Mouse (Mus musculus): ENCODE results near the gene Etl4. TPM values are rescaled to one million over a fixed set of nuclear protein-coding genes. Genes with fewer than 3 reads are reported as not detected.

The Etl4 gene
- polyA plus RNA-seq, 1 experiment from 2014 or later, result 10.8 TPM

GRCm38 (mm10) chr2:20587913-20588312 is 678.3 kb downstream of the Etl4 start:
- H3K36me3 ChIP-seq (ENCODE audit: control insufficient read depth, insufficient read depth), result no peaks in the 10 kb centered on the region
- ATAC-seq (replicated peaks; ENCODE audit: extremely low read depth, insufficient read depth, low FRiP score), result no peak
- no peaks in the 10 kb centered on the region for H3K4me1 ChIP-seq (ENCODE audit: control insufficient read depth, insufficient read depth, low read length)
- WGBS, result 85% methylated on average over 2 of the region's 2 CpGs
- no peaks in the 10 kb centered on the region for H3K27me3 ChIP-seq (ENCODE audit: control insufficient read depth, insufficient read depth, low read length)
- no peaks in the 10 kb centered on the region for H3K9me3 ChIP-seq (replicated peaks; ENCODE audit: control insufficient read depth, low read length)
- no peak overlapping the region for H3K9ac ChIP-seq (ENCODE audit: low read length)
- no peak overlapping the region for H3K27ac ChIP-seq (ENCODE audit: low read length)
- H3K4me3 ChIP-seq (ENCODE audit: low read length), result no peak overlapping the region
- no peak overlapping the region for H3K4me2 ChIP-seq (ENCODE audit: low read depth, low read length)

- no peak overlapping the region for H3K9ac ChIP-seq (ENCODE audit: low read length)
- no peak overlapping the region for H3K4me2 ChIP-seq (ENCODE audit: low read depth, low read length)
- H3K4me3 ChIP-seq (ENCODE audit: low read length), result no peak overlapping the region
- H3K27ac ChIP-seq (ENCODE audit: low read length), result no peak overlapping the region
- no peaks in the 10 kb centered on the region for H3K9me3 ChIP-seq (replicated peaks; ENCODE audit: control insufficient read depth, low read length)
- no peaks in the 10 kb centered on the region for H3K4me1 ChIP-seq (ENCODE audit: control insufficient read depth, insufficient read depth, low read length)
- H3K36me3 ChIP-seq (ENCODE audit: control insufficient read depth, insufficient read depth), result no peaks in the 10 kb centered on the region
- H3K27me3 ChIP-seq (ENCODE audit: control insufficient read depth, insufficient read depth, low read length), result no peaks in the 10 kb centered on the region
- no peak for ATAC-seq (replicated peaks; ENCODE audit: extremely low read depth, insufficient read depth, low FRiP score)
These were observed 679.1 kb downstream of the Etl4 start for GRCm38 (mm10) chr2:20588631-20589030.

GRCm38 (mm10) chr2:20594129-20594528 is 684.5 kb downstream of the Etl4 start:
- H3K4me1 ChIP-seq (ENCODE audit: control insufficient read depth, insufficient read depth, low read length), result 0 out of 2 replicates have a peak, but pooled peaks cover 3% of the 10 kb centered on the region
- no peaks in the 10 kb centered on the region for H3K27me3 ChIP-seq (ENCODE audit: control insufficient read depth, insufficient read depth, low read length)
- ATAC-seq (replicated peaks; ENCODE audit: extremely low read depth, insufficient read depth, low FRiP score), result no peak
- no peak overlapping the region for H3K9ac ChIP-seq (ENCODE audit: low read length)
- 64% methylated on average over 2 of the region's 2 CpGs for WGBS
- no peak overlapping the region for H3K4me3 ChIP-seq (ENCODE audit: low read length)
- no peaks in the 10 kb centered on the region for H3K9me3 ChIP-seq (replicated peaks; ENCODE audit: control insufficient read depth, low read length)
- H3K36me3 ChIP-seq (ENCODE audit: control insufficient read depth, insufficient read depth), result no peaks in the 10 kb centered on the region
- no peak overlapping the region for H3K27ac ChIP-seq (ENCODE audit: low read length)
- no peak overlapping the region for H3K4me2 ChIP-seq (ENCODE audit: low read depth, low read length)

GRCm38 (mm10) chr2:20595000-20595399 is 685.4 kb downstream of the Etl4 start:
- no peaks in the 10 kb centered on the region for H3K9me3 ChIP-seq (replicated peaks; ENCODE audit: control insufficient read depth, low read length)
- no peaks in the 10 kb centered on the region for H3K36me3 ChIP-seq (ENCODE audit: control insufficient read depth, insufficient read depth)
- H3K9ac ChIP-seq (ENCODE audit: low read length), result no peak overlapping the region
- WGBS, result 81% methylated on average over 3 of the region's 3 CpGs
- no peak overlapping the region for H3K27ac ChIP-seq (ENCODE audit: low read length)
- H3K27me3 ChIP-seq (ENCODE audit: control insufficient read depth, insufficient read depth, low read length), result no peaks in the 10 kb centered on the region
- H3K4me1 ChIP-seq (ENCODE audit: control insufficient read depth, insufficient read depth, low read length), result 0 out of 2 replicates have a peak, but pooled peaks cover 3% of the 10 kb centered on the region
- no peak for ATAC-seq (replicated peaks; ENCODE audit: extremely low read depth, insufficient read depth, low FRiP score)
- no peak overlapping the region for H3K4me2 ChIP-seq (ENCODE audit: low read depth, low read length)
- H3K4me3 ChIP-seq (ENCODE audit: low read length), result no peak overlapping the region

GRCm38 (mm10) chr2:20596558-20596957 is 687.0 kb downstream of the Etl4 start:
- Histone ChIP-seq H3K4me1 (ENCODE audit: control insufficient read depth, insufficient read depth, low read length) (0 out of 2 replicates have a peak, but pooled peaks cover 3% of the 10 kb centered on the region), H3K4me2 (ENCODE audit: low read depth, low read length) (no peak overlapping the region), H3K27me3 (ENCODE audit: control insufficient read depth, insufficient read depth, low read length) (no peaks in the 10 kb centered on the region), H3K36me3 (ENCODE audit: control insufficient read depth, insufficient read depth) (no peaks in the 10 kb centered on the region), H3K27ac (ENCODE audit: low read length) (no peak overlapping the region), H3K9ac (ENCODE audit: low read length) (no peak overlapping the region), H3K9me3 (replicated peaks; ENCODE audit: control insufficient read depth, low read length) (no peaks in the 10 kb centered on the region), H3K4me3 (ENCODE audit: low read length) (no peak overlapping the region)
- WGBS, result 97% methylated on average over 3 of the region's 3 CpGs
- ATAC-seq (replicated peaks; ENCODE audit: extremely low read depth, insufficient read depth, low FRiP score), result no peak

- Histone ChIP-seq H3K4me1 (ENCODE audit: control insufficient read depth, insufficient read depth, low read length) (0 out of 2 replicates have a peak, but pooled peaks cover 3% of the 10 kb centered on the region), H3K36me3 (ENCODE audit: control insufficient read depth, insufficient read depth) (no peaks in the 10 kb centered on the region), H3K27me3 (ENCODE audit: control insufficient read depth, insufficient read depth, low read length) (no peaks in the 10 kb centered on the region), H3K9ac (ENCODE audit: low read length) (no peak overlapping the region), H3K9me3 (replicated peaks; ENCODE audit: control insufficient read depth, low read length) (no peaks in the 10 kb centered on the region), H3K4me3 (ENCODE audit: low read length) (no peak overlapping the region), H3K4me2 (ENCODE audit: low read depth, low read length) (no peak overlapping the region), H3K27ac (ENCODE audit: low read length) (no peak overlapping the region)
- no peak for ATAC-seq (replicated peaks; ENCODE audit: extremely low read depth, insufficient read depth, low FRiP score)
- 54% methylated on average over 2 of the region's 2 CpGs for WGBS
These were observed 687.6 kb downstream of the Etl4 start for GRCm38 (mm10) chr2:20597193-20597592.

GRCm38 (mm10) chr2:20602656-20603055 is 693.1 kb downstream of the Etl4 start:
- H3K9me3 ChIP-seq (replicated peaks; ENCODE audit: control insufficient read depth, low read length), result no peaks in the 10 kb centered on the region
- 78% methylated on average over 2 of the region's 2 CpGs for WGBS
- H3K9ac ChIP-seq (ENCODE audit: low read length), result no peak overlapping the region
- no peak overlapping the region for H3K4me3 ChIP-seq (ENCODE audit: low read length)
- no peaks in the 10 kb centered on the region for H3K36me3 ChIP-seq (ENCODE audit: control insufficient read depth, insufficient read depth)
- peaks cover 7% of the 10 kb centered on the region for H3K4me1 ChIP-seq (ENCODE audit: control insufficient read depth, insufficient read depth, low read length)
- H3K4me2 ChIP-seq (ENCODE audit: low read depth, low read length), result no peak overlapping the region
- ATAC-seq (replicated peaks; ENCODE audit: extremely low read depth, insufficient read depth, low FRiP score), result no peak
- H3K27me3 ChIP-seq (ENCODE audit: control insufficient read depth, insufficient read depth, low read length), result no peaks in the 10 kb centered on the region
- H3K27ac ChIP-seq (ENCODE audit: low read length), result no peak overlapping the region

GRCm38 (mm10) chr2:20603536-20603935 is 694.0 kb downstream of the Etl4 start:
- Histone ChIP-seq H3K27me3 (ENCODE audit: control insufficient read depth, insufficient read depth, low read length) (no peaks in the 10 kb centered on the region), H3K9ac (ENCODE audit: low read length) (no peak overlapping the region), H3K4me2 (ENCODE audit: low read depth, low read length) (no peak overlapping the region), H3K4me1 (ENCODE audit: control insufficient read depth, insufficient read depth, low read length) (peaks cover 7% of the 10 kb centered on the region), H3K36me3 (ENCODE audit: control insufficient read depth, insufficient read depth) (no peaks in the 10 kb centered on the region), H3K9me3 (replicated peaks; ENCODE audit: control insufficient read depth, low read length) (no peaks in the 10 kb centered on the region), H3K27ac (ENCODE audit: low read length) (no peak overlapping the region), H3K4me3 (ENCODE audit: low read length) (no peak overlapping the region)
- ATAC-seq (replicated peaks; ENCODE audit: extremely low read depth, insufficient read depth, low FRiP score), result no peak
- 68% methylated on average over 6 of the region's 6 CpGs for WGBS

- ATAC-seq (replicated peaks; ENCODE audit: extremely low read depth, insufficient read depth, low FRiP score), result no peak
- Histone ChIP-seq H3K36me3 (ENCODE audit: control insufficient read depth, insufficient read depth) (no peaks in the 10 kb centered on the region), H3K27me3 (ENCODE audit: control insufficient read depth, insufficient read depth, low read length) (no peaks in the 10 kb centered on the region), H3K4me2 (ENCODE audit: low read depth, low read length) (no peak overlapping the region), H3K9me3 (replicated peaks; ENCODE audit: control insufficient read depth, low read length) (no peaks in the 10 kb centered on the region), H3K4me3 (ENCODE audit: low read length) (no peak overlapping the region), H3K4me1 (ENCODE audit: control insufficient read depth, insufficient read depth, low read length) (peaks cover 7% of the 10 kb centered on the region), H3K27ac (ENCODE audit: low read length) (no peak overlapping the region), H3K9ac (ENCODE audit: low read length) (no peak overlapping the region)
- 29% methylated on average over 6 of the region's 6 CpGs for WGBS
These were observed 694.4 kb downstream of the Etl4 start for GRCm38 (mm10) chr2:20603991-20604390.

GRCm38 (mm10) chr2:20609203-20609602 is 699.6 kb downstream of the Etl4 start:
- no peak for ATAC-seq (replicated peaks; ENCODE audit: extremely low read depth, insufficient read depth, low FRiP score)
- no peaks in the 10 kb centered on the region for H3K27me3 ChIP-seq (ENCODE audit: control insufficient read depth, insufficient read depth, low read length)
- no peak overlapping the region for H3K27ac ChIP-seq (ENCODE audit: low read length)
- no peak overlapping the region for H3K4me3 ChIP-seq (ENCODE audit: low read length)
- H3K4me2 ChIP-seq (ENCODE audit: low read depth, low read length), result no peak overlapping the region
- H3K4me1 ChIP-seq (ENCODE audit: control insufficient read depth, insufficient read depth, low read length), result peaks cover under 1% of the 10 kb centered on the region
- WGBS, result 62% methylated on average over 8 of the region's 8 CpGs
- no peaks in the 10 kb centered on the region for H3K36me3 ChIP-seq (ENCODE audit: control insufficient read depth, insufficient read depth)
- no peak overlapping the region for H3K9ac ChIP-seq (ENCODE audit: low read length)
- no peaks in the 10 kb centered on the region for H3K9me3 ChIP-seq (replicated peaks; ENCODE audit: control insufficient read depth, low read length)
